In the genomic region with DNA sequence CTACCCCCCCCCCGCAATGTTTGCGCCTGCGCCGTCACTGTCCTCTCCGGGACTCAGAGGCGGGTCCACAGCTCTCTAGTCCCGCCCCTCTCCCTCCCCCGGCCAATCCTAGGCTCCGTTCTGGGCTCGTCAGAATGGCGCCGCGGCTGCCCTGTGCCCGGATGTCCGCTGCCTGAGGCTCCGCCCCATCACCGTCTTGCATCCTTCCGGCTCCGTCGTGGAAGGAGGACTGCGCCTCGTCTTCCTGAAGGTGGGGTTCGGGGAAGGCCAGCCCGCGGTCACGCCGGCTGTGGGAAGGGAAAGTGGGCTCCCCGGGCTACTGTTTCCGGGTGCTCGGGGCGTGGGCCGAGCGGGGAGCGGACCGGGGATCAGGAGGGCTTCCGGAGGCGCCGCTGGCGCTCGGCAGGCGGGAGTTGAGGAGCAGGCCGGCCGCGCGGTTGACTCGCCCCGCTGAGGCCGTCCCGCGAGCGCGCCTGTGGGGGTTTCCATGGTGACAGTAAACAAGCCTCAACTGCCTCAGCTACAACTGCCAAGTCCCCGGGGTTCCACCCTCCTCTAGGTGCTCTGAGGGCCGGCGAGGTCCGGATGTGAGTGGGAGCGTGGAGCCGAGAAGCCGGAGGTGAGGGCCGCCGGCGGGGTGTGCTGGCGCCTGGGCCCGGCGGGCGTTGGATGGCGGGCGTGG, we compare ENCODE assay signal across 7 mouse cellular contexts. TPM values are rescaled to one million over a fixed set of nuclear protein-coding genes. Genes with fewer than 3 reads are reported as not detected.
DNase-seq lines count a peak whose midpoint lies in the region; ATAC-seq and TF ChIP-seq lines count a peak whose summit lies in the region.

No protein-coding gene starts in this region.

- no peaks in the 10 kb centered on the region for H3K9me3 ChIP-seq in intestine, postnatal 0 days (ENCODE audit: control insufficient read depth)
- H3K9me3 ChIP-seq in midbrain, embryonic 12.5 days: no peaks in the 10 kb centered on the region

- peak; percentile 92 for ATAC-seq in intestine, postnatal 0 days
- peak; percentile 98 for ATAC-seq in midbrain, embryonic 12.5 days (ENCODE audit: low FRiP score, low read depth)

- H3K4me2 ChIP-seq in intestine, postnatal 0 days (replicated peaks; ENCODE audit: low read depth): peak overlapping the region; percentile 79
- H3K4me2 ChIP-seq in midbrain, embryonic 12.5 days (replicated peaks): peak overlapping the region; percentile 98

- H3K9ac ChIP-seq in intestine, postnatal 0 days (ENCODE audit: low read depth, low read length): peak overlapping the region; percentile 99
- peak overlapping the region; percentile 92 for H3K9ac ChIP-seq in midbrain, embryonic 12.5 days (replicated peaks)

- TF ChIP-seq CTCF in intestine, postnatal 0 days (IDR thresholded peaks at IDR 0.05; ENCODE audit: low read depth): peak; percentile 35
- TF ChIP-seq CTCF in small intestine, adult 2 months (IDR thresholded peaks at IDR 0.05; ENCODE audit: extremely low read depth, insufficient read length, insufficient replicate concordance, low read depth, low read length): no peak

- H3K27ac ChIP-seq in intestine, postnatal 0 days (ENCODE audit: low read depth, low read length): peak overlapping the region; percentile 99
- peak overlapping the region; percentile 90 for H3K27ac ChIP-seq in midbrain, embryonic 12.5 days (replicated peaks)
- H3K27ac ChIP-seq in small intestine, adult 2 months (ENCODE audit: insufficient read depth, low read depth, low read length): peak overlapping the region; percentile 91

- intact Hi-C loops in left cerebral cortex, postnatal 4 days (cut with DNase I): no loop called here

- no peaks in the 10 kb centered on the region for H3K36me3 ChIP-seq in intestine, postnatal 0 days (ENCODE audit: control insufficient read depth, insufficient read depth)
- H3K36me3 ChIP-seq in midbrain, embryonic 12.5 days: no peaks in the 10 kb centered on the region
- H3K36me3 ChIP-seq in small intestine, adult 2 months (ENCODE audit: control insufficient read depth, insufficient read depth, low read length): no peaks in the 10 kb centered on the region

- no peaks in the 10 kb centered on the region for H3K27me3 ChIP-seq in intestine, postnatal 0 days (replicated peaks; ENCODE audit: control insufficient read depth, insufficient read depth, low read length)
- no peaks in the 10 kb centered on the region for H3K27me3 ChIP-seq in midbrain, embryonic 12.5 days
- no peaks in the 10 kb centered on the region for H3K27me3 ChIP-seq in small intestine, adult 2 months (ENCODE audit: control insufficient read depth, insufficient read depth, low read length)

- under 1% methylated on average over 68 of the region's 68 CpGs for WGBS in intestine, postnatal 0 days
- WGBS in midbrain, embryonic 12.5 days: under 1% methylated on average over 57 of the region's 68 CpGs
- under 1% methylated on average over 63 of the region's 68 CpGs for WGBS in small intestine, adult 2 months

- peak overlapping the region; percentile 95 for H3K4me3 ChIP-seq in intestine, postnatal 0 days (ENCODE audit: low read depth, low read length)
- H3K4me3 ChIP-seq in midbrain, embryonic 12.5 days: peak overlapping the region; percentile 99
- peak overlapping the region; percentile 93 for H3K4me3 ChIP-seq in small intestine, adult 2 months (ENCODE audit: low read depth, low read length)

- DNase-seq in adrenal gland, adult 8-10 months: peak; percentile 98
- DNase-seq in embryo, embryonic 9.5 days (ENCODE audit: extremely low spot score): peak; percentile 98
- peak; percentile 93 to 96 for DNase-seq in gastrocnemius, postnatal 4 days (ENCODE audit: low spot score in 2 of 2)
- peak; percentile 99 for DNase-seq in left cerebral cortex, postnatal 4 days

- peak; percentile 50; the same call in 1 of the 2 replicates for TF ChIP-seq POLR2A in small intestine, adult 2 months (IDR thresholded peaks at IDR 0.05; ENCODE audit: low read depth, low read length)

- H3K4me1 ChIP-seq in intestine, postnatal 0 days (replicated peaks; ENCODE audit: control insufficient read depth, insufficient read depth, low read length): no peaks in the 10 kb centered on the region
- H3K4me1 ChIP-seq in midbrain, embryonic 12.5 days: peaks cover 28% of the 10 kb centered on the region
- peaks cover 10% of the 10 kb centered on the region; the same call in 1 of the 2 replicates for H3K4me1 ChIP-seq in small intestine, adult 2 months (ENCODE audit: control insufficient read depth, insufficient read depth, insufficient read length, low read length)

RNA-seq across cellular contexts. Expression of gene Hnrnpf, which starts 6.6 kb away (rescaled TPM):
- 100 to 1,000 TPM; 293 to 348 (median 309) TPM for total RNA-seq in adrenal gland, adult 8-10 months (2022)
- total RNA-seq in gastrocnemius, postnatal 4 days (2021): 100 to 1,000 TPM; 299 to 333 TPM
- polyA plus RNA-seq in intestine, postnatal 0 days (2015; fragmentation: Nextera tagmentation; extraction: Ambion mirVana): 340 and 353 TPM in 2 replicates
- 100 to 1,000 TPM; 201 to 220 TPM for total RNA-seq in left cerebral cortex, postnatal 4 days (2021)
- polyA plus RNA-seq in midbrain, embryonic 12.5 days (2016; fragmentation: Nextera tagmentation; extraction: Ambion mirVana): 518 and 521 TPM in 2 replicates
- 49.1 and 102 TPM in 2 replicates for polyA plus RNA-seq in small intestine, adult 2 months (2012; rRNA removed)

RNA-seq across cellular contexts. Expression of gene Fxyd4, which starts 30.8 kb away (rescaled TPM):
- total RNA-seq in adrenal gland, adult 8-10 months (2022): not detected
- not detected for total RNA-seq in gastrocnemius, postnatal 4 days (2021)
- 0.27 and 0.55 TPM in 2 replicates for polyA plus RNA-seq in intestine, postnatal 0 days (2015; fragmentation: Nextera tagmentation; extraction: Ambion mirVana)
- not detected for total RNA-seq in left cerebral cortex, postnatal 4 days (2021)
- polyA plus RNA-seq in midbrain, embryonic 12.5 days (2016; fragmentation: Nextera tagmentation; extraction: Ambion mirVana): 1.8 and 3.0 TPM in 2 replicates
- not detected in 2 replicates for polyA plus RNA-seq in small intestine, adult 2 months (2012; rRNA removed)

RNA-seq across cellular contexts. Expression of gene Zfp239, which starts 44.8 kb away (rescaled TPM):
- 1 to 10 TPM; 1.9 to 5.6 (median 5.0) TPM for total RNA-seq in adrenal gland, adult 8-10 months (2022)
- 1 to 10 TPM in 1 of 2 experiments, under 1 TPM in 1; 0.80 to 1.2 TPM for total RNA-seq in gastrocnemius, postnatal 4 days (2021)
- polyA plus RNA-seq in intestine, postnatal 0 days (2015; fragmentation: Nextera tagmentation; extraction: Ambion mirVana): 2.9 and 3.1 TPM in 2 replicates
- 10 to 100 TPM; 21.3 to 22.8 TPM for total RNA-seq in left cerebral cortex, postnatal 4 days (2021)
- 11.4 and 12.7 TPM in 2 replicates for polyA plus RNA-seq in midbrain, embryonic 12.5 days (2016; fragmentation: Nextera tagmentation; extraction: Ambion mirVana)
- polyA plus RNA-seq in small intestine, adult 2 months (2012; rRNA removed): 2.5 and 5.1 TPM in 2 replicates

Comparison
In these comparisons a context has a peak if more than half of its experiments do, and no peak if none do; other contexts are left out.
1. Peak in every context shown above with its lines: DNase-seq, ATAC-seq, H3K4me3 ChIP-seq and H3K27ac ChIP-seq.